ENCODE assay signal across 16 mouse cellular contexts in the genomic region with DNA sequence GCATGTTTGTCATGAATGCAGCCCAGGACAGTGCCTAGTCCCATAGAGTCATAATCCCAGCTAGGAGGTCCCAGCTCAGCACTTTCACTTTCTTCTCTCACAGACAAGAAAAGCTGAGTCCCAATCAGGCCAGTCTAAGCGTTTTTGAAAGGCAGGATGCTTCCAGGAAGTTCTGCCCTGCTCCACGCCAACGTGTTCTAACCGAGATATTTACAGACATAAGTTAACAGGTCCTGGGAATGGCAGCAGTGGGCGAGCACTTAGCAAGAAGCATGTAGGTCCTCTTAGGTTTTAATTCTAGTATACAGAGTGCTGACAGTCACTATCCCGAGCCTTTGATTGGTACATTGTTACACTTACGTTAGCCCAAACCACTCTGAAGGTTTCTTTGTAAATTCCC.
DNase-seq lines count a peak whose midpoint lies in the region; ATAC-seq and TF ChIP-seq lines count a peak whose summit lies in the region.
"Had no signal": no experiment of that assay in that cellular context is flagged by ENCODE, and none has a peak within 500 bp of the region (broad histone marks: within the 10 kb centered on the region; RNA-seq: fewer than 3 reads in every experiment).

No protein-coding gene starts in this region.

- peaks cover 9% of the 10 kb centered on the region for H3K4me1 ChIP-seq in megakaryocyte, embryonic 14.5 days
- peaks cover 13% of the 10 kb centered on the region for H3K4me1 ChIP-seq in heart, postnatal 0 days (ENCODE audit: control insufficient read depth, insufficient read depth)
- peaks cover 8% of the 10 kb centered on the region; the same call in 1 of the 2 replicates for H3K4me1 ChIP-seq in stomach, embryonic 16.5 days (ENCODE audit: control insufficient read depth, insufficient read depth, low read length)

- H3K36me3 ChIP-seq in megakaryocyte, embryonic 14.5 days (replicated peaks; ENCODE audit: low read length), result no peaks in the 10 kb centered on the region
- no peaks in the 10 kb centered on the region for H3K36me3 ChIP-seq in heart, postnatal 0 days (replicated peaks; ENCODE audit: control insufficient read depth, insufficient read depth, low read length)
- no peaks in the 10 kb centered on the region for H3K36me3 ChIP-seq in stomach, embryonic 16.5 days (ENCODE audit: control insufficient read depth, insufficient read depth, low read length)
- H3K36me3 ChIP-seq: G1E had no signal

- WGBS in heart, postnatal 0 days, result 10% methylated on average over 7 of the region's 7 CpGs
- 26% methylated on average over 7 of the region's 7 CpGs for WGBS in stomach, embryonic 16.5 days

- H3K9me3 ChIP-seq in megakaryocyte, embryonic 14.5 days, result no peaks in the 10 kb centered on the region
- no peaks in the 10 kb centered on the region for H3K9me3 ChIP-seq in heart, postnatal 0 days (replicated peaks; ENCODE audit: control insufficient read depth, low read length)
- H3K9me3 ChIP-seq in stomach, embryonic 16.5 days (replicated peaks; ENCODE audit: control insufficient read depth, low read length), result no peaks in the 10 kb centered on the region
- H3K9me3 ChIP-seq: G1E had no signal

- H3K27ac ChIP-seq in heart, postnatal 0 days (ENCODE audit: low read depth), result 0 out of 2 replicates have a peak overlapping the region, but pooled peaks have one; percentile 25
- no peak overlapping the region for H3K27ac ChIP-seq in stomach, embryonic 16.5 days (ENCODE audit: low read length)

- H3K27me3 ChIP-seq in megakaryocyte, embryonic 14.5 days (replicated peaks), result peaks cover 3% of the 10 kb centered on the region
- no peaks in the 10 kb centered on the region for H3K27me3 ChIP-seq in heart, postnatal 0 days (ENCODE audit: control insufficient read depth, insufficient read depth, low read length)
- H3K27me3 ChIP-seq in stomach, embryonic 16.5 days (ENCODE audit: control insufficient read depth, insufficient read depth, low read length), result 0 out of 2 replicates have a peak, but pooled peaks cover 2% of the 10 kb centered on the region

- intact Hi-C loops in heart, postnatal 25 days (cut with DNase I), result loop anchor here (10.0 kb wide), 1 partner anchor 280 kb away; no protein-coding TSS in a partner anchor

- TF ChIP-seq EP300 in heart, postnatal 0 days (IDR thresholded peaks at IDR 0.05; ENCODE audit: low read depth), result no peak

- peak; percentile 15 for DNase-seq in heart, adult 8-10 months (ENCODE audit: low spot score)
- no peak for DNase-seq in heart, postnatal 25 days (ENCODE audit: low spot score)
- DNase-seq in heart, postnatal 0 days (ENCODE audit: low spot score), result no peak
- no peak for DNase-seq in gastrocnemius, postnatal 4 days (ENCODE audit: low spot score in 2 of 2)
- DNase-seq in layer of hippocampus, postnatal 36 days, result no peak
- DNase-seq: adrenal gland, postnatal 36 days; cerebellum, postnatal 36 days; kidney, adult 18-20 months; right cerebral cortex, adult 18-20 months; spleen, adult 18-20 months had no signal

- peak overlapping the region; percentile 76 for H3K4me3 ChIP-seq in megakaryocyte, embryonic 14.5 days (replicated peaks)
- H3K4me3 ChIP-seq in heart, postnatal 0 days (ENCODE audit: low read depth, low read length), result no peak overlapping the region
- no peak overlapping the region for H3K4me3 ChIP-seq in stomach, embryonic 16.5 days (replicated peaks; ENCODE audit: low read length)

- ATAC-seq in megakaryocyte, adult 5-6 weeks (ENCODE audit: poor library complexity, severe bottlenecking), result no peak
- no peak for ATAC-seq in heart, postnatal 0 days (ENCODE audit: insufficient read depth, low read depth)
- ATAC-seq in stomach, embryonic 16.5 days (ENCODE audit: insufficient read depth, low FRiP score), result no peak
- ATAC-seq: forebrain, embryonic 14.5 days had no signal

- peak overlapping the region; percentile 29; the same call in 1 of the 2 replicates for H3K9ac ChIP-seq in heart, postnatal 0 days (replicated peaks; ENCODE audit: low read depth, low read length)
- H3K9ac ChIP-seq in stomach, embryonic 16.5 days (ENCODE audit: low read length), result no peak overlapping the region

- TF ChIP-seq CTCF in heart, postnatal 0 days (IDR thresholded peaks at IDR 0.05; ENCODE audit: low read depth), result no peak

- H3K4me2 ChIP-seq in heart, postnatal 0 days (ENCODE audit: low read depth, low read length), result peak overlapping the region; percentile 24; the same call in 1 of the 2 replicates
- H3K4me2 ChIP-seq in stomach, embryonic 16.5 days (ENCODE audit: low read depth, low read length), result 0 out of 2 replicates have a peak overlapping the region, but pooled peaks have one; percentile 20
- H3K4me2 ChIP-seq: liver, embryonic 11.5 days had no signal
